Mouse (Mus musculus) MEL (cell line): Measurements from ENCODE around the gene Acbd7. TPM values are rescaled to one million over a fixed set of nuclear protein-coding genes. Genes with fewer than 3 reads are reported as not detected.
A peak's percentile ranks its signal among the peaks of the same experiment; 100 is the strongest.

Source experiments
- DNase-seq: peaks from one replicate; pipeline ENCODE4 v3.0.0; 2011; ENCODE audit warnings: low read depth, low spot score
- H3K27ac ChIP-seq: 2 replicates; pipeline ENCODE4 v1.5.1; 2012; ENCODE audit warnings: low read depth, mild to moderate bottlenecking, control low read depth, low read length, moderate library complexity; ENCODE audit not compliant: control insufficient read depth
- H3K27me3 ChIP-seq, 2 experiments: fragments of 150-350 bp in 1 of 2; sonication (generic) in 1 of 2; 2 replicates each; pipeline ENCODE4 v1.6.1; 2012; ENCODE audit warnings: low read length in 2 of 2, mild to moderate bottlenecking in 2 of 2, improper control_type of control experiment in 1 of 2, moderate library complexity in 1 of 2; ENCODE audit not compliant: insufficient read depth in 2 of 2, control insufficient read depth in 1 of 2
- H3K36me3 ChIP-seq, 2 experiments: 2 replicates each; pipeline ENCODE4 v1.6.1; 2012 to 2014; ENCODE audit warnings: low read length in 2 of 2, improper control_type of control experiment in 1 of 2, inconsistent platforms in 1 of 2, mild to moderate bottlenecking in 1 of 2; ENCODE audit not compliant: insufficient read depth in 2 of 2, control insufficient read depth in 1 of 2
- H3K4me1 ChIP-seq, 2 experiments: fragments of 150-350 bp in 1 of 2; sonication (generic) in 1 of 2; 2 replicates each; pipeline ENCODE4 v1.6.1; 2012; ENCODE audit warnings: low read length in 2 of 2, improper control_type of control experiment in 1 of 2, mild to moderate bottlenecking in 1 of 2; ENCODE audit not compliant: insufficient read depth in 2 of 2, control insufficient read depth in 1 of 2
- H3K4me3 ChIP-seq, 2 experiments: fragments of 150-350 bp in 1 of 2; sonication (generic) in 1 of 2; 2 replicates each; pipeline ENCODE4 v1.5.1; 2012; ENCODE audit warnings: low read depth in 2 of 2, low read length in 2 of 2, mild to moderate bottlenecking in 2 of 2, moderate library complexity in 2 of 2, control low read depth in 1 of 2, improper control_type of control experiment in 1 of 2; ENCODE audit not compliant: control insufficient read depth in 1 of 2, insufficient read depth in 1 of 2
- H3K79me2 ChIP-seq: 2 replicates; pipeline ENCODE4 v1.6.1; 2012; ENCODE audit warnings: mild to moderate bottlenecking, low read length, moderate library complexity; ENCODE audit not compliant: control insufficient read depth, poor library complexity, insufficient read depth
- H3K9ac ChIP-seq: 2 replicates; pipeline ENCODE4 v1.6.1; 2012; ENCODE audit warnings: low read depth, mild to moderate bottlenecking, control low read depth, low read length, moderate library complexity; ENCODE audit not compliant: control insufficient read depth, poor library complexity, severe bottlenecking
- H3K9me3 ChIP-seq: fragments of 150-350 bp; sonication (generic); replicated peaks from 2 replicates; pipeline ENCODE4 v1.6.1; 2012; ENCODE audit warnings: mild to moderate bottlenecking, low read length, improper control_type of control experiment, moderate library complexity; ENCODE audit not compliant: insufficient read depth
- BHLHE40 ChIP-seq: IDR thresholded peaks from 2 replicates; pipeline ENCODE4 v1.6.1; 2012; ENCODE audit warnings: low read depth, mild to moderate bottlenecking, inconsistent platforms, low read length, improper control_type of control experiment, borderline replicate concordance
- CHD1 ChIP-seq: IDR thresholded peaks from 2 replicates; pipeline ENCODE4 v1.6.1; 2012; ENCODE audit warnings: low read depth, mild to moderate bottlenecking, inconsistent platforms, low read length, improper control_type of control experiment
- E2F4 ChIP-seq: IDR thresholded peaks from 2 replicates; pipeline ENCODE4 v1.6.1; 2011; ENCODE audit warnings: low read depth, low read length, improper control_type of control experiment, borderline replicate concordance
- ELF1 ChIP-seq: IDR thresholded peaks from 2 replicates; pipeline ENCODE4 v1.6.1; 2014; ENCODE audit warnings: low read depth, mild to moderate bottlenecking, inconsistent platforms, low read length, improper control_type of control experiment, moderate library complexity
- EP300 ChIP-seq, 2 experiments: IDR thresholded peaks; 2 replicates each; pipeline ENCODE4 v1.6.1; 2011; ENCODE audit warnings: improper control_type of control experiment in 2 of 2, low read length in 2 of 2, low read depth in 1 of 2, mild to moderate bottlenecking in 1 of 2
- ETS1 ChIP-seq: IDR thresholded peaks from 2 replicates; pipeline ENCODE4 v1.6.1; 2012; ENCODE audit warnings: low read depth, mild to moderate bottlenecking, inconsistent platforms, low read length, improper control_type of control experiment, moderate library complexity
- GATA1 ChIP-seq: IDR thresholded peaks from 2 replicates; pipeline ENCODE4 v1.6.1; 2011; ENCODE audit warnings: low read depth, low read length, improper control_type of control experiment
- JUND ChIP-seq: IDR thresholded peaks from 2 replicates; pipeline ENCODE4 v1.6.1; 2011; ENCODE audit warnings: low read depth, mild to moderate bottlenecking, improper control_type of control experiment, low read length
- MAFK ChIP-seq: IDR thresholded peaks from 2 replicates; pipeline ENCODE4 v1.6.1; 2011; ENCODE audit warnings: low read depth, mild to moderate bottlenecking, low read length, improper control_type of control experiment, borderline replicate concordance
- MEF2A ChIP-seq: IDR thresholded peaks from 2 replicates; pipeline ENCODE4 v1.6.1; 2014; ENCODE audit warnings: low read depth, mild to moderate bottlenecking, inconsistent platforms, low read length, improper control_type of control experiment; ENCODE audit not compliant: poor library complexity, insufficient replicate concordance, severe bottlenecking; ENCODE audit errors: extremely low read depth
- MYB ChIP-seq: IDR thresholded peaks from 2 replicates; pipeline ENCODE4 v1.6.1; 2011; ENCODE audit warnings: mild to moderate bottlenecking, low read depth, low read length, improper control_type of control experiment
- MYC ChIP-seq: IDR thresholded peaks from 2 replicates; pipeline ENCODE4 v1.6.1; 2011; ENCODE audit warnings: low read depth, mild to moderate bottlenecking, low read length, improper control_type of control experiment, moderate library complexity
- NRF1 ChIP-seq: IDR thresholded peaks from 2 replicates; pipeline ENCODE4 v1.6.1; 2014; ENCODE audit warnings: low read depth, mild to moderate bottlenecking, inconsistent platforms, low read length, improper control_type of control experiment, moderate library complexity; ENCODE audit not compliant: poor library complexity, insufficient read depth, severe bottlenecking
- POLR2A ChIP-seq, 2 experiments: IDR thresholded peaks; 2 replicates each; pipeline ENCODE4 v1.6.1; 2011 to 2012; ENCODE audit warnings: low read length in 2 of 2, mild to moderate bottlenecking in 2 of 2, control low read depth in 1 of 2, improper control_type of control experiment in 1 of 2, low read depth in 1 of 2, moderate library complexity in 1 of 2; ENCODE audit not compliant: control insufficient read depth in 1 of 2, insufficient read depth in 1 of 2, poor library complexity in 1 of 2
- POLR2AphosphoS5 ChIP-seq: IDR thresholded peaks from 2 replicates; pipeline ENCODE4 v1.6.1; 2012; ENCODE audit warnings: low read depth, borderline replicate concordance, mild to moderate bottlenecking, inconsistent platforms, low read length, moderate library complexity, mixed read lengths
- RAD21 ChIP-seq: IDR thresholded peaks from 2 replicates; pipeline ENCODE4 v1.6.1; 2011; ENCODE audit warnings: mild to moderate bottlenecking, low read depth, low read length, improper control_type of control experiment
- RCOR1 ChIP-seq: IDR thresholded peaks from 2 replicates; pipeline ENCODE4 v1.6.1; 2012; ENCODE audit warnings: low read depth, mild to moderate bottlenecking, inconsistent platforms, low read length, improper control_type of control experiment
- TAL1 ChIP-seq: IDR thresholded peaks from 2 replicates; pipeline ENCODE4 v1.6.1; 2012; ENCODE audit warnings: mild to moderate bottlenecking, inconsistent platforms, low read length, moderate library complexity, mixed read lengths
- TCF12 ChIP-seq: IDR thresholded peaks from 2 replicates; pipeline ENCODE4 v1.6.1; 2014; ENCODE audit warnings: low read depth, mild to moderate bottlenecking, inconsistent platforms, low read length, improper control_type of control experiment, moderate library complexity
- USF1 ChIP-seq: IDR thresholded peaks from 2 replicates; pipeline ENCODE4 v1.6.1; 2014; ENCODE audit warnings: low read depth, mild to moderate bottlenecking, inconsistent platforms, low read length, improper control_type of control experiment, moderate library complexity
- USF2 ChIP-seq, 2 experiments: IDR thresholded peaks; 2 replicates each; pipeline ENCODE4 v1.6.1; 2011 to 2012; ENCODE audit warnings: improper control_type of control experiment in 2 of 2, low read length in 2 of 2, borderline replicate concordance in 1 of 2, inconsistent platforms in 1 of 2, low read depth in 1 of 2, mild to moderate bottlenecking in 1 of 2; ENCODE audit not compliant: insufficient read depth in 1 of 2
- ZC3H11A ChIP-seq: IDR thresholded peaks from 2 replicates; pipeline ENCODE4 v1.6.1; 2012; ENCODE audit warnings: low read depth, mild to moderate bottlenecking, inconsistent platforms, low read length, improper control_type of control experiment
- ZNF384 ChIP-seq: IDR thresholded peaks from 2 replicates; pipeline ENCODE4 v1.6.1; 2012; ENCODE audit warnings: low read depth, mild to moderate bottlenecking, inconsistent platforms, low read length, improper control_type of control experiment
- polyA plus RNA-seq, 2 experiments: library from polyadenylated mRNA; stranded (reverse) in 1 of 2; unstranded in 1 of 2; fragments of >175 nt in 1 of 2; fragments of >200 nt in 1 of 2; gene quantifications; 2 replicates each; pipeline versions ENCODE4 v1.2.1 to v1.2.4; 2012; ENCODE audit warnings: low replicate concordance in 2 of 2, low read depth in 1 of 2; ENCODE audit not compliant: insufficient read length in 2 of 2, insufficient read depth in 1 of 2, missing spikeins in 1 of 2
- total RNA-seq: library from RNA; depleted of rRNA; stranded (reverse); fragments of 300-350 nt; gene quantifications from 2 replicates; pipeline ENCODE4 v1.2.3, GENCODE M21; 2012

Acbd7 gene
- total and polyA plus RNA-seq, 3 experiments = 2.9 to 3.7 TPM; not detected in 1

DNA sequence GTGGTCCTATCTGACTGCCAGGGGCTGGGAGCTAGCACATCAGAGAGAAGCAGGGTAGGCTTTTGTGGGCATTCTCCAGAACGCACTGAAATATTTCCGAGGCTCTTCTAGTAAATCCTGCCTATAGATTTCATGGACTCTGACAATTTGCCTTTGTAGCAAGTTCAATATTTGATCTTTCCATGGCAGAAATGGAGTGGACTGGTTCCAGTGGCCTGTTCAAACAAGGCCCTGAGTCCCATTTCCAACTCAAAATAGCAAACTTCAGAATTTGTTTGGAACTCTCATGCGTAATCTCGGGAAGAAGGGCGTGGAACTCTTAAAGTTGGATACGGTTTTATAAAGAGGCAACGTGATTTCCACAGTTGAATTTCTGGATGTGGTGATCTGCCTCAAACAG, 40.1 kb upstream of the Acbd7 start:
- Histone ChIP-seq H3K36me3 (no peaks in the 10 kb centered on the region; a peak in 3 of 4 replicates), H3K4me3 (no peak overlapping the region), H3K27ac (no peak overlapping the region), H3K9ac (no peak overlapping the region), H3K79me2 (peaks cover 51% of the 10 kb centered on the region), H3K9me3 (no peaks in the 10 kb centered on the region), H3K4me1 (no peaks in the 10 kb centered on the region; a peak in 1 of 4 replicates), H3K27me3 (no peaks in the 10 kb centered on the region)
- TF ChIP-seq MYC (no peak), MAFK (no peak), E2F4 (no peak), RAD21 (no peak), ETS1 (no peak), MEF2A (no peak), NRF1 (no peak), TAL1 (no peak), BHLHE40 (no peak), RCOR1 (no peak), ZC3H11A (no peak), POLR2AphosphoS5 (no peak), USF1 (no peak), POLR2A (IDR thresholded peaks at IDR 0.05; ENCODE audit: control insufficient read depth in 1 of 2, insufficient read depth in 1 of 2, low read depth in 1 of 2, low read length in 2 of 2, poor library complexity in 1 of 2) (no peak), ZNF384 (no peak), JUND (no peak), CHD1 (no peak), MYB (no peak), ELF1 (no peak)
- no peak for DNase-seq

DNA sequence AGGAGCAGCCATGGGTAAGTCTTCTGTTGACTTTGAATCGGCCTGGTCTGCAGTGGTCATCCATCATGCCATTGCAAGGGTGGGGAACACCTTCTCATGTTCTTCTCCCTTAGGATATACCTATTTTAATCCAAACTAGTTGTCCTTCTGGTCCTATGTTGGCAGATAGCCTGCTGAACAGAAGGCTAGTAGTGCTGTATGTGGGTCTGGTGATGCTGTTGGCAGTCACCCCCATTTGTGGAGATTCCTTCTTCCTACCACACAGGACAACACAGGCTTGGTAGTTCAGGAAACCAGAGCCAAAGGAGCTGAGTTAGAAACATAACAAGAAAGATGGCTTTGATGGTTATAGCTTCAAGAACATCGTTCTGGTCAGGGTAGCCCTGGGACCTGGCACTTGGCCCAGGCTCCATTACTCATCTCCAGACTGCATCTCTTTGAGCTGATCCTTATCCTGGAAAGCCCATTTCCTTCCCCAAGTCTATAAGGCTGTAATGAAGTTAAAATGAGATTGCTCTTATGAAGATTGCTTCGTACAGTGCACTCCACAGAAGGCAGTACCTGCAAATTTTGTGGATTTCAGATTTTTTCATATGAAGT, 30.4 kb upstream of the Acbd7 start:
- no peak overlapping the region for H3K4me3 ChIP-seq
- TF ChIP-seq USF2 (IDR thresholded peaks at IDR 0.05; ENCODE audit: borderline replicate concordance in 1 of 2, insufficient read depth in 1 of 2, low read depth in 1 of 2, low read length in 2 of 2) (no peak), TCF12 (no peak), TAL1 (no peak), EP300 (IDR thresholded peaks at IDR 0.05; ENCODE audit: low read depth in 1 of 2, low read length in 2 of 2) (peak in 1 of 2 experiments; percentile 19; a peak in 1 of 4 replicates), GATA1 (0 out of 2 replicates have a peak, but pooled peaks have one; percentile 17)

More for the DNA sequence above, 30.4 kb upstream of the Acbd7 start:
- Histone ChIP-seq H3K4me1 (peaks cover 0 to 3% of the 10 kb centered on the region in 2 experiments; a peak in 2 of 4 replicates), H3K27me3 (no peaks in the 10 kb centered on the region), H3K9me3 (no peaks in the 10 kb centered on the region), H3K27ac (no peak overlapping the region), H3K9ac (no peak overlapping the region), H3K36me3 (peaks cover 5 to 11% of the 10 kb centered on the region in 2 experiments), H3K79me2 (peaks cover 7% of the 10 kb centered on the region)
- DNase-seq = peak; percentile 37
